Mouse (Mus musculus): Measurements from ENCODE around the gene Ndufa10.

DNA sequence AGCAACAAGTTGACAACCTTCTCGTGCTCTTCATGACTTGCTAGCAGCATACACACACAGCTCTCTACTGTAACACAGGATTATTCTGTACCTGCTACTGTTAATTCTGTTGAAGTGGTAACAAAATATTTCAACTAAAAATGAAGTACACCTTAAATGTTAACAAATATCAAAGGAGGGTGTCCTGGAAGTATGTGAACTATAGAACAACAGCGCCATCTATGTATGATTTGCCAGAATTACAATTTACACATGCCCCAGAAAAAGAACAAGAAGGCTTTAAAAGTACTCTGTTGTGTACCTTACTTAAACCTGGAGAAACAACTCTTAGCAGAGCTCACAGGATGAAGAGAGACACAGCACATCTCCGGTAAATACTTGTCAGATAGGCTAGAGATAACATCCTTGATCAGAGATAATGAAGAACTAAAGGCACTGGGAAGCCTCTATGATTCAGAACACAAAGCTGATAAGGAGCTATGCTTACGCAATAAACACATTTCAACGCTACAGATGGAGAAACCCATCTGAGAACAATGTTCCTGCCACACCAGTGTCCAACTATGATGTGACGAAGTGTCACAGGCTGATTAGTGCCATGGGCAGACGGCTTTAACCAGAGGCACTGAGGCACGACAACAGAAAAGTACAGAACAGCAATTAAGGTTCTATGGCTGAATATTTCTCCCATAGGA lies 19.8 kb downstream of the Ndufa10 start:
- TF ChIP-seq CTCF (IDR thresholded peaks at IDR 0.05; ENCODE audit: low read depth, low read length) (peak; percentile 12), POLR2A (IDR thresholded peaks at IDR 0.05; ENCODE audit: insufficient read depth, low read length) (no peak), EP300 (IDR thresholded peaks at IDR 0.05; ENCODE audit: insufficient read depth, low read depth, low read length) (no peak)
